Mouse (Mus musculus) forebrain, embryonic 16.5 days (tissue): ENCODE measurements around the gene Adap1. TPM values are rescaled to one million over a fixed set of nuclear protein-coding genes. Genes with fewer than 3 reads are reported as not detected.

ENCODE experiments used
- ATAC-seq: fragments of 200-750 bp; cut with Nextera tagmentation; 2 replicates; pipeline ENCODE4 v1.8.0; 2017; ENCODE audit warnings: mild to moderate bottlenecking, moderate library complexity
- H3K27ac ChIP-seq: fragments of 300-500 bp; sonication (generic); 2 replicates; pipeline ENCODE4 v1.5.1; 2014; ENCODE audit warnings: low read length, control low read depth
- H3K27me3 ChIP-seq: fragments of 300-500 bp; sonication (generic); replicated peaks from 2 replicates; pipeline ENCODE4 v1.6.1; 2014; ENCODE audit warnings: low read length; ENCODE audit not compliant: control insufficient read depth, insufficient read depth
- H3K36me3 ChIP-seq: fragments of 300-500 bp; sonication (generic); 2 replicates; pipeline ENCODE4 v1.6.1; 2014; ENCODE audit not compliant: control insufficient read depth, insufficient read depth
- H3K4me1 ChIP-seq: fragments of 300-500 bp; sonication (generic); replicated peaks from 2 replicates; pipeline ENCODE4 v1.6.1; 2014; ENCODE audit warnings: low read length; ENCODE audit not compliant: control insufficient read depth, insufficient read depth
- H3K4me2 ChIP-seq: fragments of 300-500 bp; sonication (generic); 2 replicates; pipeline ENCODE4 v1.6.1; 2014; ENCODE audit warnings: mild to moderate bottlenecking, low read length, control low read depth
- H3K4me3 ChIP-seq: fragments of 300-500 bp; sonication (generic); replicated peaks from 2 replicates; pipeline ENCODE4 v1.5.1; 2014; ENCODE audit warnings: mild to moderate bottlenecking, low read length, control low read depth
- H3K9ac ChIP-seq: fragments of 300-500 bp; sonication (generic); replicated peaks from 2 replicates; pipeline ENCODE4 v1.6.1; 2014; ENCODE audit warnings: low read depth, low read length, control low read depth
- H3K9me3 ChIP-seq: fragments of 300-500 bp; sonication (generic); 2 replicates; pipeline ENCODE4 v1.6.1; 2016; ENCODE audit warnings: low read length; ENCODE audit not compliant: control insufficient read depth
- WGBS: fragments of 180-500 bp; shearing (Covaris S2); extraction: QIAGEN DNeasy Blood & Tissue Kit; methylation state at CpG from one replicate; pipeline ENCODE4 v1.1.7; 2014; 5-methylcytosine and 5-hydroxymethylcytosine counted together
- polyA plus RNA-seq: library from polyadenylated mRNA; unstranded; fragments of >200 nt; fragmentation: Nextera tagmentation; extraction: Ambion mirVana; gene quantifications from 2 replicates; pipeline ENCODE4 v1.2.1, GENCODE M21; 2015

Adap1 gene
- polyA plus RNA-seq, 1 experiment from 2014 or later = 35.5 TPM

- 77% methylated on average over 5 of the region's 5 CpGs for WGBS
- no peak for ATAC-seq
- Histone ChIP-seq H3K4me2 (no peak overlapping the region), H3K9ac (no peak overlapping the region), H3K36me3 (no peaks in the 10 kb centered on the region), H3K27me3 (no peaks in the 10 kb centered on the region), H3K27ac (no peak overlapping the region), H3K9me3 (no peaks in the 10 kb centered on the region), H3K4me1 (no peaks in the 10 kb centered on the region), H3K4me3 (no peak overlapping the region)
Observed at GRCm38 (mm10) chr5:139297745-139298144, 27.7 kb downstream of the Adap1 start.

GRCm38 (mm10) chr5:139297092-139297491 is 28.3 kb downstream of the Adap1 start:
- 91% methylated on average over 10 of the region's 10 CpGs for WGBS
- Histone ChIP-seq H3K27me3 (no peaks in the 10 kb centered on the region), H3K4me2 (no peak overlapping the region), H3K4me1 (no peaks in the 10 kb centered on the region), H3K9me3 (no peaks in the 10 kb centered on the region), H3K9ac (no peak overlapping the region), H3K27ac (no peak overlapping the region), H3K4me3 (no peak overlapping the region), H3K36me3 (no peaks in the 10 kb centered on the region)
- ATAC-seq = no peak

GRCm38 (mm10) chr5:139294089-139294488 is 31.3 kb downstream of the Adap1 start:
- Histone ChIP-seq H3K9me3 (no peaks in the 10 kb centered on the region), H3K27me3 (no peaks in the 10 kb centered on the region), H3K36me3 (no peaks in the 10 kb centered on the region), H3K4me1 (no peaks in the 10 kb centered on the region), H3K9ac (no peak overlapping the region), H3K4me3 (no peak overlapping the region), H3K4me2 (no peak overlapping the region), H3K27ac (no peak overlapping the region)
- WGBS = 84% methylated on average over 2 of the region's 2 CpGs
- ATAC-seq = no peak

GRCm38 (mm10) chr5:139291811-139292560 is 33.4 kb downstream of the Adap1 start:
- WGBS = 64% methylated on average over 6 of the region's 6 CpGs
- ATAC-seq = no peak
- Histone ChIP-seq H3K27ac (no peak overlapping the region), H3K4me1 (no peaks in the 10 kb centered on the region), H3K27me3 (no peaks in the 10 kb centered on the region), H3K4me3 (no peak overlapping the region), H3K9ac (no peak overlapping the region), H3K9me3 (no peaks in the 10 kb centered on the region), H3K36me3 (no peaks in the 10 kb centered on the region), H3K4me2 (no peak overlapping the region)

GRCm38 (mm10) chr5:139290467-139291259 is 34.8 kb downstream of the Adap1 start:
- Histone ChIP-seq H3K36me3 (no peaks in the 10 kb centered on the region), H3K27me3 (no peaks in the 10 kb centered on the region), H3K4me1 (no peaks in the 10 kb centered on the region), H3K9ac (no peak overlapping the region), H3K9me3 (no peaks in the 10 kb centered on the region), H3K27ac (no peak overlapping the region), H3K4me2 (no peak overlapping the region), H3K4me3 (no peak overlapping the region)
- ATAC-seq = no peak
- 88% methylated on average over 12 of the region's 12 CpGs for WGBS

GRCm38 (mm10) chr5:139288591-139288990 is 36.8 kb downstream of the Adap1 start:
- no peaks in the 10 kb centered on the region for H3K27me3 ChIP-seq
- no peak overlapping the region for H3K4me3 ChIP-seq
- ATAC-seq = no peak
- no peak overlapping the region for H3K27ac ChIP-seq
- no peaks in the 10 kb centered on the region for H3K4me1 ChIP-seq
- no peak overlapping the region for H3K4me2 ChIP-seq
- no peaks in the 10 kb centered on the region for H3K9me3 ChIP-seq
- WGBS = 78% methylated on average over 4 of the region's 4 CpGs
- no peak overlapping the region for H3K9ac ChIP-seq
- H3K36me3 ChIP-seq = no peaks in the 10 kb centered on the region

- no peaks in the 10 kb centered on the region for H3K4me1 ChIP-seq
- no peaks in the 10 kb centered on the region for H3K9me3 ChIP-seq
- WGBS = 91% methylated on average over 4 of the region's 4 CpGs
- H3K27me3 ChIP-seq = no peaks in the 10 kb centered on the region
- no peak for ATAC-seq
- H3K36me3 ChIP-seq = no peaks in the 10 kb centered on the region
- no peak overlapping the region for H3K9ac ChIP-seq
- no peak overlapping the region for H3K27ac ChIP-seq
- no peak overlapping the region for H3K4me2 ChIP-seq
- H3K4me3 ChIP-seq = no peak overlapping the region
Observed at GRCm38 (mm10) chr5:139287787-139288186, 37.6 kb downstream of the Adap1 start.

GRCm38 (mm10) chr5:139287099-139287498 is 38.3 kb downstream of the Adap1 start:
- Histone ChIP-seq H3K27ac (no peak overlapping the region), H3K4me2 (no peak overlapping the region), H3K4me3 (no peak overlapping the region), H3K36me3 (no peaks in the 10 kb centered on the region), H3K9me3 (no peaks in the 10 kb centered on the region), H3K4me1 (0 out of 2 replicates have a peak, but pooled peaks cover 4% of the 10 kb centered on the region), H3K27me3 (no peaks in the 10 kb centered on the region), H3K9ac (no peak overlapping the region)
- WGBS = 92% methylated on average over 5 of the region's 5 CpGs
- no peak for ATAC-seq

GRCm38 (mm10) chr5:139286142-139286941 is 39.1 kb downstream of the Adap1 start:
- Histone ChIP-seq H3K27ac (no peak overlapping the region), H3K9ac (no peak overlapping the region), H3K4me3 (no peak overlapping the region), H3K9me3 (no peaks in the 10 kb centered on the region), H3K4me2 (no peak overlapping the region), H3K4me1 (0 out of 2 replicates have a peak, but pooled peaks cover 4% of the 10 kb centered on the region), H3K36me3 (no peaks in the 10 kb centered on the region), H3K27me3 (no peaks in the 10 kb centered on the region)
- no peak for ATAC-seq
- 73% methylated on average over 14 of the region's 14 CpGs for WGBS
